Mouse (Mus musculus) myocyte (in vitro differentiated cells): Measurements from ENCODE around the gene Ank2. TPM values are rescaled to one million over a fixed set of nuclear protein-coding genes. Genes with fewer than 3 reads are reported as not detected.

Experiments
- H3K27me3 ChIP-seq: one replicate; pipeline ENCODE4 v1.6.1; 2011; ENCODE audit not compliant: control insufficient read depth, insufficient read depth, insufficient read length
- H3K36me3 ChIP-seq: one replicate; pipeline ENCODE4 v1.6.1; 2011; ENCODE audit not compliant: control insufficient read depth, insufficient read depth
- H3K4me2 ChIP-seq: one replicate; pipeline ENCODE4 v1.6.1; 2011; ENCODE audit warnings: low read depth, control low read depth
- H3K4me3 ChIP-seq: one replicate; pipeline ENCODE4 v1.5.1; 2011; ENCODE audit warnings: mild to moderate bottlenecking, control low read depth, moderate library complexity
- H3K79me2 ChIP-seq: one replicate; pipeline ENCODE4 v1.6.1; 2011; ENCODE audit not compliant: control insufficient read depth, insufficient read depth
- H3ac ChIP-seq: one replicate; pipeline ENCODE4 v1.6.1; 2011; ENCODE audit not compliant: control insufficient read depth, insufficient read length
- CEBPB ChIP-seq: IDR thresholded peaks from 2 replicates; pipeline ENCODE4 v1.6.1; 2011; ENCODE audit warnings: mild to moderate bottlenecking, moderate library complexity; ENCODE audit not compliant: poor library complexity, insufficient read depth, severe bottlenecking
- E2F4 ChIP-seq: IDR thresholded peaks from one replicate; pipeline ENCODE4 v1.6.1; 2011; ENCODE audit warnings: mild to moderate bottlenecking, control low read depth, moderate library complexity; ENCODE audit not compliant: insufficient read depth
- MAX ChIP-seq: IDR thresholded peaks from one replicate; pipeline ENCODE4 v1.6.1; 2011; ENCODE audit warnings: low read depth, mild to moderate bottlenecking, control low read depth
- MYOD1 ChIP-seq, 3 experiments: IDR thresholded peaks; one replicate each; pipeline ENCODE4 v1.6.1; 2011; ENCODE audit warnings: control low read depth in 2 of 3, low read depth in 2 of 3, mild to moderate bottlenecking in 2 of 3, moderate library complexity in 1 of 3; ENCODE audit not compliant: insufficient read length in 2 of 3, control insufficient read depth in 1 of 3
- MYOG ChIP-seq, 3 experiments: IDR thresholded peaks; one replicate each; pipeline ENCODE4 v1.6.1; 2011; ENCODE audit warnings: control low read depth in 2 of 3, low read depth in 2 of 3, mild to moderate bottlenecking in 2 of 3; ENCODE audit not compliant: insufficient read length in 2 of 3, control insufficient read depth in 1 of 3, insufficient read depth in 1 of 3
- POLR2A ChIP-seq: IDR thresholded peaks from one replicate; pipeline ENCODE4 v1.6.1; 2011; ENCODE audit warnings: low read depth, mild to moderate bottlenecking, control low read depth, moderate library complexity; ENCODE audit not compliant: insufficient read length
- POLR2AphosphoS2 ChIP-seq: IDR thresholded peaks from one replicate; pipeline ENCODE4 v1.6.1; 2011; ENCODE audit warnings: low read depth, control low read depth; ENCODE audit not compliant: insufficient read length
- REST ChIP-seq: IDR thresholded peaks from one replicate; pipeline ENCODE4 v1.6.1; 2011; ENCODE audit warnings: mild to moderate bottlenecking, control low read depth, moderate library complexity; ENCODE audit not compliant: insufficient read depth, insufficient read length
- SRF ChIP-seq: IDR thresholded peaks from one replicate; pipeline ENCODE4 v1.6.1; 2011; ENCODE audit warnings: low read depth; ENCODE audit not compliant: control insufficient read depth, insufficient read length
- TCF12 ChIP-seq: IDR thresholded peaks from one replicate; pipeline ENCODE4 v1.6.1; 2011; ENCODE audit warnings: mild to moderate bottlenecking, control low read depth; ENCODE audit not compliant: poor library complexity, insufficient read depth, severe bottlenecking
- TCF3 ChIP-seq: IDR thresholded peaks from one replicate; pipeline ENCODE4 v1.6.1; 2011; ENCODE audit warnings: low read depth, control low read depth; ENCODE audit not compliant: insufficient read length
- USF1 ChIP-seq: IDR thresholded peaks from one replicate; pipeline ENCODE4 v1.6.1; 2011; ENCODE audit warnings: low read depth, mild to moderate bottlenecking, control low read depth, moderate library complexity
- polyA plus RNA-seq: library from polyadenylated mRNA; unstranded; fragments of >200 nt; fragmentation: generic; extraction: Trizol; gene quantifications from one replicate; pipeline ENCODE4 v1.2.1, GENCODE M21; 2012; ENCODE audit warnings: missing spikeins

Gene Ank2
- polyA plus RNA-seq, 1 experiment, result 20.2 TPM

GRCm38 (mm10) chr3:127451070-127451469, 48.1 kb downstream of the Ank2 start:
- Histone ChIP-seq H3K4me3 (no peak overlapping the region), H3K4me2 (no peak overlapping the region), H3K27me3 (no peaks in the 10 kb centered on the region), H3ac (no peak overlapping the region), H3K36me3 (no peaks in the 10 kb centered on the region), H3K79me2 (no peaks in the 10 kb centered on the region)
- no peak for TF ChIP-seq TCF12
- TF ChIP-seq USF1, result no peak
- no peak for TF ChIP-seq CEBPB

GRCm38 (mm10) chr3:127446173-127446572, 53.0 kb downstream of the Ank2 start:
- TF ChIP-seq MYOG (IDR thresholded peaks at IDR 0.05; ENCODE audit: control insufficient read depth in 1 of 3, insufficient read depth in 1 of 3, insufficient read length in 2 of 3, low read depth in 2 of 3) (no peak), TCF3 (no peak), MYOD1 (IDR thresholded peaks at IDR 0.05; ENCODE audit: control insufficient read depth in 1 of 3, insufficient read length in 2 of 3, low read depth in 2 of 3) (no peak), POLR2A (no peak), E2F4 (no peak), TCF12 (no peak), POLR2AphosphoS2 (no peak), REST (no peak), USF1 (no peak), CEBPB (no peak), MAX (no peak), SRF (no peak)

GRCm38 (mm10) chr3:127433291-127433690, 65.9 kb downstream of the Ank2 start:
- no peaks in the 10 kb centered on the region for H3K36me3 ChIP-seq
- no peaks in the 10 kb centered on the region for H3K79me2 ChIP-seq
- H3K4me2 ChIP-seq, result no peak overlapping the region
- no peaks in the 10 kb centered on the region for H3K27me3 ChIP-seq
- H3K4me3 ChIP-seq, result no peak overlapping the region
- no peak overlapping the region for H3ac ChIP-seq
- TF ChIP-seq REST, result no peak
- no peak for TF ChIP-seq TCF3
- TF ChIP-seq POLR2AphosphoS2, result no peak
- no peak for TF ChIP-seq MYOG (IDR thresholded peaks at IDR 0.05; ENCODE audit: control insufficient read depth in 1 of 3, insufficient read depth in 1 of 3, insufficient read length in 2 of 3, low read depth in 2 of 3)
- TF ChIP-seq USF1, result no peak
- no peak for TF ChIP-seq TCF12
- TF ChIP-seq E2F4, result no peak
- no peak for TF ChIP-seq CEBPB
- TF ChIP-seq MAX, result no peak
- no peak for TF ChIP-seq SRF
- no peak for TF ChIP-seq MYOD1 (IDR thresholded peaks at IDR 0.05; ENCODE audit: control insufficient read depth in 1 of 3, insufficient read length in 2 of 3, low read depth in 2 of 3)
- no peak for TF ChIP-seq POLR2A

More at GRCm38 (mm10) chr3:127446173-127446572, 53.0 kb downstream of the Ank2 start:
- H3K4me3 ChIP-seq, result no peak overlapping the region
- no peaks in the 10 kb centered on the region for H3K27me3 ChIP-seq
- H3K4me2 ChIP-seq, result no peak overlapping the region
- no peaks in the 10 kb centered on the region for H3K36me3 ChIP-seq
- no peak overlapping the region for H3ac ChIP-seq
- no peaks in the 10 kb centered on the region for H3K79me2 ChIP-seq

- H3K79me2 ChIP-seq, result no peaks in the 10 kb centered on the region
- H3K4me3 ChIP-seq, result no peak overlapping the region
- H3K4me2 ChIP-seq, result no peak overlapping the region
- no peak overlapping the region for H3ac ChIP-seq
- H3K27me3 ChIP-seq, result no peaks in the 10 kb centered on the region
- TF ChIP-seq SRF (no peak), TCF3 (no peak), POLR2AphosphoS2 (no peak), MYOD1 (IDR thresholded peaks at IDR 0.05; ENCODE audit: control insufficient read depth in 1 of 3, insufficient read length in 2 of 3, low read depth in 2 of 3) (no peak), TCF12 (no peak), E2F4 (no peak)
- H3K36me3 ChIP-seq, result no peaks in the 10 kb centered on the region
These were observed 69.3 kb downstream of the Ank2 start for GRCm38 (mm10) chr3:127429866-127430265.

GRCm38 (mm10) chr3:127428527-127428926, 70.6 kb downstream of the Ank2 start:
- Histone ChIP-seq H3K79me2 (no peaks in the 10 kb centered on the region), H3K4me2 (no peak overlapping the region), H3ac (no peak overlapping the region), H3K4me3 (no peak overlapping the region), H3K36me3 (no peaks in the 10 kb centered on the region), H3K27me3 (no peaks in the 10 kb centered on the region)
- TF ChIP-seq MAX (no peak), SRF (no peak), USF1 (no peak), E2F4 (no peak), MYOD1 (IDR thresholded peaks at IDR 0.05; ENCODE audit: control insufficient read depth in 1 of 3, insufficient read length in 2 of 3, low read depth in 2 of 3) (no peak)

GRCm38 (mm10) chr3:127416950-127417349, 82.2 kb downstream of the Ank2 start:
- H3K4me2 ChIP-seq, result no peak overlapping the region
- TF ChIP-seq E2F4 (no peak), CEBPB (no peak), MYOD1 (IDR thresholded peaks at IDR 0.05; ENCODE audit: control insufficient read depth in 1 of 3, insufficient read length in 2 of 3, low read depth in 2 of 3) (no peak), MYOG (IDR thresholded peaks at IDR 0.05; ENCODE audit: control insufficient read depth in 1 of 3, insufficient read depth in 1 of 3, insufficient read length in 2 of 3, low read depth in 2 of 3) (no peak), MAX (no peak), USF1 (no peak), POLR2A (no peak), POLR2AphosphoS2 (no peak), REST (no peak), TCF3 (no peak), TCF12 (no peak), SRF (no peak)
- no peak overlapping the region for H3ac ChIP-seq
- no peak overlapping the region for H3K4me3 ChIP-seq
- H3K27me3 ChIP-seq, result no peaks in the 10 kb centered on the region
- H3K36me3 ChIP-seq, result no peaks in the 10 kb centered on the region
- no peaks in the 10 kb centered on the region for H3K79me2 ChIP-seq
